Mouse (Mus musculus): Measurements from ENCODE around the gene Mlh1.
A peak's percentile ranks its signal among the peaks of the same experiment; 100 is the strongest.

Mlh1 gene

GRCm38 (mm10) chr9:111271434-111272160 lies at the start of gene Mlh1, which contains the start of gene Epm2aip1:
Mlh1 (minus strand) TSS chr9:111271791.
Epm2aip1 (plus strand) TSS chr9:111271929.
- peak; percentile 100 for DNase-seq (ENCODE audit: low read depth, low spot score)

- DNase-seq (ENCODE audit: low read depth, low spot score) = no peak
Observed at GRCm38 (mm10) chr9:111320912-111321311, 49.3 kb upstream of the Mlh1 start.

GRCm38 (mm10) chr9:111314219-111314618 lies 42.6 kb upstream of the Mlh1 start:
- DNase-seq (ENCODE audit: low read depth, low spot score) = peak; percentile 59

- DNase-seq (ENCODE audit: low read depth, low spot score) = no peak
Observed at GRCm38 (mm10) chr9:111313793-111314192, 42.2 kb upstream of the Mlh1 start.

- DNase-seq (ENCODE audit: low read depth, low spot score) = no peak
Observed at GRCm38 (mm10) chr9:111313299-111313698, 41.7 kb upstream of the Mlh1 start.

- DNase-seq (ENCODE audit: low read depth, low spot score) = no peak
Observed at GRCm38 (mm10) chr9:111312442-111313141, 41.0 kb upstream of the Mlh1 start.

- DNase-seq (ENCODE audit: low read depth, low spot score) = no peak
Observed at GRCm38 (mm10) chr9:111311843-111312441, 40.4 kb upstream of the Mlh1 start.

- peak; percentile 10 for DNase-seq (ENCODE audit: low read depth, low spot score)
Observed at GRCm38 (mm10) chr9:111311031-111311842, 39.6 kb upstream of the Mlh1 start, which contains the start of gene Trank1. Trank1 (plus strand) TSS chr9:111311739.

- no peak for DNase-seq (ENCODE audit: low read depth, low spot score)
Observed at GRCm38 (mm10) chr9:111306142-111306541, 34.6 kb upstream of the Mlh1 start.

- DNase-seq (ENCODE audit: low read depth, low spot score) = no peak
Observed at GRCm38 (mm10) chr9:111304036-111304435, 32.4 kb upstream of the Mlh1 start.

- no peak for DNase-seq (ENCODE audit: low read depth, low spot score)
Observed at GRCm38 (mm10) chr9:111302196-111302831, 30.7 kb upstream of the Mlh1 start.

GRCm38 (mm10) chr9:111298606-111299005 lies 27.0 kb upstream of the Mlh1 start:
- no peak for DNase-seq (ENCODE audit: low read depth, low spot score)

- DNase-seq (ENCODE audit: low read depth, low spot score) = no peak
Observed at GRCm38 (mm10) chr9:111296433-111296832, 24.8 kb upstream of the Mlh1 start.

GRCm38 (mm10) chr9:111295323-111295722 lies 23.7 kb upstream of the Mlh1 start:
- DNase-seq (ENCODE audit: low read depth, low spot score) = no peak

- no peak for DNase-seq (ENCODE audit: low read depth, low spot score)
Observed at GRCm38 (mm10) chr9:111294911-111295310, 23.3 kb upstream of the Mlh1 start.

- DNase-seq (ENCODE audit: low read depth, low spot score) = no peak
Observed at GRCm38 (mm10) chr9:111293234-111293633, 21.6 kb upstream of the Mlh1 start.

GRCm38 (mm10) chr9:111290539-111291100 lies 19.0 kb upstream of the Mlh1 start:
- no peak for DNase-seq (ENCODE audit: low read depth, low spot score)

- DNase-seq (ENCODE audit: low read depth, low spot score) = peak; percentile 92
Observed at GRCm38 (mm10) chr9:111289832-111290339, 18.3 kb upstream of the Mlh1 start.

- peak; percentile 48 for DNase-seq (ENCODE audit: low read depth, low spot score)
Observed at GRCm38 (mm10) chr9:111289294-111289831, 17.8 kb upstream of the Mlh1 start.

GRCm38 (mm10) chr9:111287956-111288355 lies 16.4 kb upstream of the Mlh1 start:
- no peak for DNase-seq (ENCODE audit: low read depth, low spot score)
